Mouse (Mus musculus) liver, embryonic 12.5 days (tissue): ENCODE results near the gene Ebf4. TPM values are rescaled to one million over a fixed set of nuclear protein-coding genes. Genes with fewer than 3 reads are reported as not detected.

Experiments
- ATAC-seq: fragments of 200-750 bp; cut with Nextera tagmentation; 2 replicates; pipeline ENCODE4 v1.8.0; 2017; ENCODE audit warnings: moderate number of reproducible peaks, mild to moderate bottlenecking, moderate library complexity
- H3K27ac ChIP-seq: fragments of 300-500 bp; sonication (generic); 2 replicates; pipeline ENCODE4 v1.5.1; 2016; ENCODE audit warnings: mild to moderate bottlenecking
- H3K27me3 ChIP-seq: fragments of 300-500 bp; sonication (generic); replicated peaks from 2 replicates; pipeline ENCODE4 v1.6.1; 2016; ENCODE audit warnings: mild to moderate bottlenecking, moderate library complexity
- H3K36me3 ChIP-seq: fragments of 300-500 bp; sonication (generic); 2 replicates; pipeline ENCODE4 v1.6.1; 2016; ENCODE audit warnings: mild to moderate bottlenecking, moderate library complexity
- H3K4me1 ChIP-seq: fragments of 300-500 bp; sonication (generic); 2 replicates; pipeline ENCODE4 v1.6.1; 2016
- H3K4me2 ChIP-seq: fragments of 300-500 bp; sonication (generic); 2 replicates; pipeline ENCODE4 v1.6.1; 2016; ENCODE audit warnings: mild to moderate bottlenecking, moderate library complexity
- H3K4me3 ChIP-seq: fragments of 300-500 bp; sonication (generic); 2 replicates; pipeline ENCODE4 v1.5.1; 2016; ENCODE audit warnings: mild to moderate bottlenecking, moderate library complexity
- H3K9ac ChIP-seq: fragments of 300-500 bp; sonication (generic); 2 replicates; pipeline ENCODE4 v1.6.1; 2016; ENCODE audit warnings: mild to moderate bottlenecking, moderate library complexity
- H3K9me3 ChIP-seq: fragments of 300-500 bp; sonication (generic); replicated peaks from 2 replicates; pipeline ENCODE4 v1.6.1; 2016; ENCODE audit warnings: mild to moderate bottlenecking, moderate library complexity
- WGBS: fragments of 180-500 bp; shearing (Covaris S2); methylation state at CpG from one replicate; pipeline ENCODE4 v1.1.7; 2016; ENCODE audit not compliant: insufficient replicate concordance; 5-methylcytosine and 5-hydroxymethylcytosine counted together
- polyA plus RNA-seq: library from polyadenylated mRNA; unstranded; fragments of >200 nt; fragmentation: Nextera tagmentation; extraction: Ambion mirVana; gene quantifications from 2 replicates; pipeline ENCODE4 v1.2.1, GENCODE M21; 2016

Ebf4 gene
- polyA plus RNA-seq, 1 experiment from 2014 or later, result 0.41 TPM

DNA sequence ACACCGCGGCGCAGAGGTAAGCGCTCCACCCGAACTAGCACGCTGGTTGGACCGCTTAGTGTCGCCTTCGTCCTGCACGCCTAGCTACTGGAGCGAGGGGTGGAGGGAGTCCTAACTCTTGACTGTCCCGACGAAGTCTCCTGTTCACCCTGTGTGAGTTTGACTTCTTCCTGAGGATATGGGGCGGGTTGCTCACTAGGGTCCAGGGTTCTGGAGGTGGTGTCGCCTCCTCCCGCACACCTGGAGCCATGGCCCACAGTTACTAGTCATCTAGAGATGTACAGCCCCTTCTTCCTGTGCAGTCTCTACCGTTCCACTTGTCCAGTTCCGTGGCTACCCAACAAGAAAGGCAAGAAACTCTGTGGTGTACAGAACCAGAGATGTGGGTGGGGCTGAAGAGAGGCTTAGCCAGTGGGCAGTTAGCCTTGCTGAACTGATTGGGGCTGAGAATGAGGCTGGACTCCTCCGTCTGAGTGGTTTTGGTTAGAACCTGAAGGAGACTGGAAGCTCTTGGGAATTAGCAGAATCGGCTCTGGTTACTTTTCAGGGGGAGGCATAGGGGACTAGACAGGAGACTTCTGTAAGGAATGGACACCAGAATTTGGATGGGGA lies 1.3 kb downstream of the Ebf4 start:
- whole genome bisulfite sequencing, result 6% methylated on average over 20 of the region's 20 CpGs
- Histone ChIP-seq H3K9me3 (no peaks in the 10 kb centered on the region), H3K9ac (no peak overlapping the region), H3K4me3 (peak overlapping the region; percentile 57), H3K4me2 (peak overlapping the region; percentile 68), H3K27me3 (peaks cover 93% of the 10 kb centered on the region), H3K36me3 (no peaks in the 10 kb centered on the region), H3K27ac (no peak overlapping the region), H3K4me1 (peaks cover 26% of the 10 kb centered on the region)
- ATAC-seq, result no peak

DNA sequence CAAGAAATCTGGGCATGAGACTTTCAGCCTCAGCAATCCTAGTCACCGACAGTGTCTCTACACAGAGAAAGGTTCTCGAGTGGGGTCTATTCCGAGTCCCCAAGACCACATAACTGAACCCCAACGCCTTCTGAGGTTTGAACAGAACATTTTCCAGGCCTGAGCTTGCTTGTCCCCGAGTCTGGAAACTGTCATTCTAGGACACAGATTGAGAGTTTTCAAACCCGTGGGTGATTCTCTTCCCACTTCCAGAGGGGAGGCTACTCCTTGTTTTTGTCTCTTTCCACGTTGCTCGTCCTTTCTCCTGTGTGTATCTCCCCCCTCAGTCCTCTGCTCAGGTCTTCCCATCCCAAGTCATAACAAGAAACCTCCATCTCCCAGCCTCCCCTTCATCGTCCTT lies 2.6 kb downstream of the Ebf4 start:
- WGBS, result 57% methylated on average over 9 of the region's 9 CpGs
- Histone ChIP-seq H3K4me3 (no peak overlapping the region), H3K9me3 (no peaks in the 10 kb centered on the region), H3K36me3 (no peaks in the 10 kb centered on the region), H3K4me2 (no peak overlapping the region), H3K27ac (no peak overlapping the region), H3K4me1 (peaks cover 26% of the 10 kb centered on the region), H3K27me3 (peaks cover 88% of the 10 kb centered on the region), H3K9ac (no peak overlapping the region)
- ATAC-seq, result no peak

DNA sequence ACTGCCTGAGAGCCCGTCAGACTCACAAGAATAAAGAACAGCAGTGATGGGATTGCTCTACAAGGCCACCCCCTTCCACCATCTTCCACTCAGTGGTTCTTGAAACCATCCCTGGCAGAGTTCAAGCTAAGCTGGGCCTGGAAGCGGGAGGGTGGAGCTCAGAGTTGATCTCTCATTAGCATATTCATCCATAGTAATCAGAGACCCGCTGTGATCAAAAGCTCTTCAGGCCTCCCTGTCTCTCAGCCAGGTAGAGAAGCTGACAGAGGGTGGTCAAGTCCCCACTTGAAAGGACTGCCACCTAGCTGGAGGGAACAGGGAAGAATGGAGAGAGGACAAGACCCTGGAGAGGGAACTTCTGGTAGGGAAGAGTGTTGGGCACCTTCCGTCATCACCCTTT lies 8.0 kb downstream of the Ebf4 start:
- no peak for ATAC-seq

DNA sequence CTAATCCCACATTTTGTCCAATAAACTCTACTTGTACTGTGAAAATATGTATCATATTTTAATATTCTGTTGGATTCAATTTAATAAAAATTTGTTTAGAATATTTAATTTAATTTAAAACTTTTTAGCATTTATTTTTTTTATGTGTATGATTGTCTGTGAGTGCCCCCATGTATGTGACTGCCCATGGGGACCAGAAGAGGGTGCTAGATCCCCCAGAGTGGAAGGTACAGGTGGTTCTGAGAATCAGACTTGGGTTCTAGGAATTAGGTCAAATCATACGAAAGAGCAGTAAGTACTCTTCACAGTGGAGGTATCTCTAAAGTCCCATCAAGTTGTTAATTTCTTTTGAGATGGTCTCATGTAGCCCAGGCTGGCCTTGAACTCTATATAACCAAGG lies 32.1 kb downstream of the Ebf4 start:
- no peak overlapping the region for H3K27ac ChIP-seq
- H3K9ac ChIP-seq, result no peak overlapping the region
- H3K4me3 ChIP-seq, result no peak overlapping the region
- H3K4me1 ChIP-seq, result no peaks in the 10 kb centered on the region
- ATAC-seq, result no peak
- H3K9me3 ChIP-seq, result no peaks in the 10 kb centered on the region
- 0 out of 2 replicates have a peak, but pooled peaks cover 4% of the 10 kb centered on the region for H3K27me3 ChIP-seq
- H3K4me2 ChIP-seq, result no peak overlapping the region
- 31% methylated on average over 1 of the region's 1 CpGs for WGBS
- H3K36me3 ChIP-seq, result no peaks in the 10 kb centered on the region

More for the DNA sequence above, 8.0 kb downstream of the Ebf4 start:
- WGBS, result 51% methylated on average over 4 of the region's 4 CpGs
- Histone ChIP-seq H3K4me1 (no peaks in the 10 kb centered on the region), H3K27me3 (peaks cover 50% of the 10 kb centered on the region), H3K9me3 (no peaks in the 10 kb centered on the region), H3K9ac (no peak overlapping the region), H3K36me3 (no peaks in the 10 kb centered on the region), H3K4me3 (no peak overlapping the region), H3K27ac (no peak overlapping the region), H3K4me2 (no peak overlapping the region)

DNA sequence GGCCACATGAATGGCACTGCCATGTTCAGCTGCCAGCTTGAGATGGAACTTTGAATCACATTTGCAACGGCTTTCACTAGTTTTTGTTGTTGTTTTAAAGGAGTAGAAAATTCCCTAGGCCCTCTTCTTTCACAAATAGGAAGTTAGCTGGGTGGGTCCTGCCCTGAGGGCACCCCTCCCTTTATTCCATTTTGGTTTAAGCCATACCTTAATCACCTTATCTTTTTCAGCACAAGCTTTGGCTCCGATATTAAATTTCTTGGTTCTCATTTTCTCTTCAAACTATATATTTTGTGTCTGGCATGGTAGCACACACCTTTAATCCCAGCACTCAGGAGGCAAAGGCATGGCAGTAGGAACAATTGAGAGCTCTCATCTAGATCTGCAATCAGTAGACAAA lies 34.5 kb downstream of the Ebf4 start:
- 73% methylated on average over 2 of the region's 2 CpGs for WGBS
- H3K9me3 ChIP-seq, result no peaks in the 10 kb centered on the region
- no peak overlapping the region for H3K9ac ChIP-seq
- H3K27me3 ChIP-seq, result 0 out of 2 replicates have a peak, but pooled peaks cover 3% of the 10 kb centered on the region
- no peaks in the 10 kb centered on the region for H3K36me3 ChIP-seq
- no peak overlapping the region for H3K4me2 ChIP-seq
- no peak overlapping the region for H3K27ac ChIP-seq
- no peak for ATAC-seq
- no peak overlapping the region for H3K4me3 ChIP-seq
- no peaks in the 10 kb centered on the region for H3K4me1 ChIP-seq

GRCm38 (mm10) chr2:130335112-130335511 lies 40.1 kb downstream of the Ebf4 start:
- Histone ChIP-seq H3K27me3 (peaks cover 7% of the 10 kb centered on the region; the same call in 1 of the 2 replicates), H3K27ac (no peak overlapping the region), H3K9ac (no peak overlapping the region), H3K36me3 (no peaks in the 10 kb centered on the region), H3K9me3 (no peaks in the 10 kb centered on the region), H3K4me2 (no peak overlapping the region), H3K4me3 (no peak overlapping the region), H3K4me1 (no peaks in the 10 kb centered on the region)
- WGBS, result 59% methylated on average over 6 of the region's 6 CpGs
- ATAC-seq, result no peak

- H3K4me1 ChIP-seq, result no peaks in the 10 kb centered on the region
- H3K9ac ChIP-seq, result no peak overlapping the region
- no peaks in the 10 kb centered on the region for H3K9me3 ChIP-seq
- H3K4me2 ChIP-seq, result no peak overlapping the region
- no peak overlapping the region for H3K4me3 ChIP-seq
- peaks cover 9% of the 10 kb centered on the region for H3K27me3 ChIP-seq
- no peak for ATAC-seq
- H3K27ac ChIP-seq, result no peak overlapping the region
- H3K36me3 ChIP-seq, result no peaks in the 10 kb centered on the region
- WGBS, result 71% methylated on average over 8 of the region's 8 CpGs
Observed at GRCm38 (mm10) chr2:130340464-130341219, 45.7 kb downstream of the Ebf4 start.

- Histone ChIP-seq H3K36me3 (no peaks in the 10 kb centered on the region), H3K9me3 (no peaks in the 10 kb centered on the region), H3K4me1 (no peaks in the 10 kb centered on the region), H3K27ac (no peak overlapping the region), H3K4me3 (no peak overlapping the region), H3K9ac (no peak overlapping the region), H3K27me3 (peaks cover 5% of the 10 kb centered on the region), H3K4me2 (no peak overlapping the region)
- WGBS, result 82% methylated on average over 7 of the region's 7 CpGs
- ATAC-seq, result no peak
Observed at GRCm38 (mm10) chr2:130341220-130341580, 46.2 kb downstream of the Ebf4 start.

GRCm38 (mm10) chr2:130350376-130350775 lies 55.4 kb downstream of the Ebf4 start:
- no peak overlapping the region for H3K4me2 ChIP-seq

DNA sequence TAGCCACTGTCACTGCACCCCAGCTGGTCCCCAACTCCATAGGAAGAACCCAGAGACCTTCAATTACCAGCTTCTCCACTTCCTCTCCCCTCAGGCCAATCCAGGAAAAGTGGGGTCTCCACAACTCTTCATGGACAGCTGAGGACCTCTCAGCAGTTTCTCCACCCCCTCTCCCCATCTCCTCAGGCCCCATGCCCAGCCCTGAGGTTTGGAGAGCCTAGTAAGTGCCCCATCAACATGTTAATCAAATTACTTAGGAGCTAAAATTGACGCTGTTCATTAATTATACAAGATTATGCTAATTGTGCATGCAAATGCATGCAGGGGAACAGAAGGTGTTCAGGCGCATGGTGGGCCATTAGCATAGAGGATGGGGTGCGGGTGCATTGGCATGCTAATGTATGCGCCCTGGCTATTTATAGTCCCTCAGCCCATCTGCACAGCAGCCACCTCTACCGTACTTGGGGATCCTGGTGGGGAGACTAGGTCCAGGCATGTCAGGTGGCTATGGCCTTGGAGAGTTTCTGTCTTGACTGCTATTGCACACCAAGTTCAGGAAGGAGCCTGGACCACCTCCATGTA lies 56.9 kb downstream of the Ebf4 start:
- 26% methylated on average over 5 of the region's 5 CpGs for WGBS
- H3K36me3 ChIP-seq, result no peaks in the 10 kb centered on the region
- no peak overlapping the region for H3K27ac ChIP-seq
- no peak overlapping the region for H3K4me3 ChIP-seq
- H3K4me1 ChIP-seq, result no peaks in the 10 kb centered on the region
- H3K9me3 ChIP-seq, result no peaks in the 10 kb centered on the region
- peaks cover 20% of the 10 kb centered on the region for H3K27me3 ChIP-seq
- H3K9ac ChIP-seq, result no peak overlapping the region
- no peak overlapping the region for H3K4me2 ChIP-seq
- no peak for ATAC-seq

More at GRCm38 (mm10) chr2:130350376-130350775, 55.4 kb downstream of the Ebf4 start:
- Histone ChIP-seq H3K9ac (no peak overlapping the region), H3K4me1 (no peaks in the 10 kb centered on the region), H3K9me3 (no peaks in the 10 kb centered on the region), H3K27ac (no peak overlapping the region), H3K4me3 (no peak overlapping the region), H3K36me3 (no peaks in the 10 kb centered on the region), H3K27me3 (peaks cover 22% of the 10 kb centered on the region)
- ATAC-seq, result no peak
- WGBS, result 67% methylated on average over 3 of the region's 3 CpGs

- Histone ChIP-seq H3K27ac (no peak overlapping the region), H3K36me3 (no peaks in the 10 kb centered on the region), H3K9ac (no peak overlapping the region), H3K4me3 (no peak overlapping the region), H3K4me2 (no peak overlapping the region), H3K9me3 (no peaks in the 10 kb centered on the region), H3K27me3 (peaks cover 34% of the 10 kb centered on the region), H3K4me1 (no peaks in the 10 kb centered on the region)
- WGBS, result 85% methylated on average over 8 of the region's 8 CpGs
- no peak for ATAC-seq
Observed at GRCm38 (mm10) chr2:130353411-130353810, 58.4 kb downstream of the Ebf4 start.

GRCm38 (mm10) chr2:130353889-130354288 lies 58.9 kb downstream of the Ebf4 start:
- Histone ChIP-seq H3K36me3 (no peaks in the 10 kb centered on the region), H3K9me3 (no peaks in the 10 kb centered on the region), H3K27me3 (peaks cover 39% of the 10 kb centered on the region), H3K27ac (no peak overlapping the region), H3K4me2 (no peak overlapping the region), H3K4me3 (no peak overlapping the region), H3K4me1 (no peaks in the 10 kb centered on the region), H3K9ac (no peak overlapping the region)
- ATAC-seq, result no peak
- WGBS, result 53% methylated on average over 3 of the region's 3 CpGs
